Mouse (Mus musculus) forebrain, postnatal 0 days (tissue): ENCODE measurements around the gene Slc39a11. TPM values are rescaled to one million over a fixed set of nuclear protein-coding genes. Genes with fewer than 3 reads are reported as not detected.
"Not testable (repeated sequence)": the region's sequence is repeated elsewhere in the genome, so short reads cannot be mapped to it uniquely, and the experiment has no call there.

Experiments used
- ATAC-seq: fragments of 200-750 bp; cut with Nextera tagmentation; 2 replicates; pipeline ENCODE4 v1.8.0; 2017; ENCODE audit warnings: mild to moderate bottlenecking, moderate library complexity
- DNase-seq: peaks from one replicate; pipeline ENCODE4 v3.0.0-alpha.2; 2015
- H3K27ac ChIP-seq: fragments of 300-500 bp; sonication (generic); 2 replicates; pipeline ENCODE4 v1.5.1; 2014; ENCODE audit warnings: low read depth, mild to moderate bottlenecking, antibody characterized with exemption, low read length, moderate library complexity, mixed read lengths
- H3K27me3 ChIP-seq: fragments of 300-500 bp; sonication (generic); 2 replicates; pipeline ENCODE4 v1.6.1; 2014; ENCODE audit warnings: mild to moderate bottlenecking, low read length, mixed read lengths; ENCODE audit not compliant: insufficient read depth
- H3K36me3 ChIP-seq: fragments of 300-500 bp; sonication (generic); 2 replicates; pipeline ENCODE4 v1.6.1; 2014; ENCODE audit warnings: mild to moderate bottlenecking, moderate library complexity; ENCODE audit not compliant: insufficient read depth
- H3K4me1 ChIP-seq: fragments of 300-500 bp; sonication (generic); 2 replicates; pipeline ENCODE4 v1.6.1; 2014; ENCODE audit warnings: antibody characterized with exemption; ENCODE audit not compliant: insufficient read depth
- H3K4me2 ChIP-seq: fragments of 300-500 bp; sonication (generic); 2 replicates; pipeline ENCODE4 v1.6.1; 2014; ENCODE audit warnings: low read depth, mild to moderate bottlenecking, moderate library complexity
- H3K4me3 ChIP-seq: fragments of 300-500 bp; sonication (generic); 2 replicates; pipeline ENCODE4 v1.5.1; 2014; ENCODE audit warnings: low read depth, low read length, mixed read lengths
- H3K9ac ChIP-seq: fragments of 300-500 bp; sonication (generic); 2 replicates; pipeline ENCODE4 v1.6.1; 2014; ENCODE audit warnings: mild to moderate bottlenecking
- H3K9me3 ChIP-seq: fragments of 300-500 bp; sonication (generic); 2 replicates; pipeline ENCODE4 v1.6.1; 2016; ENCODE audit warnings: low read length
- CTCF ChIP-seq: sonication (generic); IDR thresholded peaks from 2 replicates; pipeline ENCODE4 v1.5.1; 2016; ENCODE audit warnings: antibody characterized with exemption, control low read depth, low read depth
- WGBS: fragments of 180-500 bp; shearing (Covaris S2); extraction: QIAGEN DNeasy Blood & Tissue Kit; methylation state at CpG from one replicate; pipeline ENCODE4 v1.1.7; 2014; 5-methylcytosine and 5-hydroxymethylcytosine counted together
- polyA plus RNA-seq: library from polyadenylated mRNA; unstranded; fragments of >200 nt; fragmentation: Nextera tagmentation; extraction: Ambion mirVana; gene quantifications from 2 replicates; pipeline ENCODE4 v1.2.1, GENCODE M21; 2015
- total RNA-seq: library from RNA; depleted of rRNA; stranded (reverse); fragments of >200 nt; gene quantifications from 2 replicates; pipeline ENCODE4 v1.2.3, GENCODE M21; 2014

Gene Slc39a11
- total and polyA plus RNA-seq, 2 experiments from 2014 or later, result 39.1 to 48.2 TPM

GRCm38 (mm10) chr11:113660940-113661339 is 11.1 kb upstream of the Slc39a11 start:
- Histone ChIP-seq H3K4me2 (no peak overlapping the region), H3K4me3 (no peak overlapping the region), H3K27ac (no peak overlapping the region), H3K9ac (no peak overlapping the region), H3K4me1 (no peaks in the 10 kb centered on the region), H3K27me3 (no peaks in the 10 kb centered on the region), H3K36me3 (peaks cover 67% of the 10 kb centered on the region), H3K9me3 (no peaks in the 10 kb centered on the region)
- TF ChIP-seq CTCF, result no peak
- no peak for ATAC-seq
- DNase-seq, result no peak
- WGBS, result 88% methylated on average over 11 of the region's 11 CpGs

GRCm38 (mm10) chr11:113660213-113660612 is 10.3 kb upstream of the Slc39a11 start:
- not testable (repeated sequence) for H3K4me1 ChIP-seq, DNase-seq, H3K9me3 ChIP-seq, H3K9ac ChIP-seq, H3K27me3 ChIP-seq, H3K4me3 ChIP-seq, H3K4me2 ChIP-seq, H3K27ac ChIP-seq, ATAC-seq
- WGBS, result 95% methylated on average over 3 of the region's 3 CpGs
- TF ChIP-seq CTCF, result peak; percentile 23; the same call in 1 of the 2 replicates
- peaks cover 75% of the 10 kb centered on the region for H3K36me3 ChIP-seq

GRCm38 (mm10) chr11:113658763-113659162 is 8.9 kb upstream of the Slc39a11 start:
- Histone ChIP-seq H3K4me1 (no peaks in the 10 kb centered on the region), H3K4me3 (no peak overlapping the region), H3K36me3 (peaks cover 86% of the 10 kb centered on the region), H3K9me3 (no peaks in the 10 kb centered on the region), H3K9ac (no peak overlapping the region), H3K4me2 (no peak overlapping the region), H3K27me3 (no peaks in the 10 kb centered on the region), H3K27ac (no peak overlapping the region)
- WGBS, result 92% methylated on average over 4 of the region's 4 CpGs
- no peak for ATAC-seq
- no peak for DNase-seq
- no peak for TF ChIP-seq CTCF

- ATAC-seq, result no peak
- Histone ChIP-seq H3K4me3 (no peak overlapping the region), H3K27ac (no peak overlapping the region), H3K27me3 (no peaks in the 10 kb centered on the region), H3K9me3 (no peaks in the 10 kb centered on the region), H3K4me1 (no peaks in the 10 kb centered on the region), H3K4me2 (no peak overlapping the region), H3K36me3 (peaks cover 86% of the 10 kb centered on the region), H3K9ac (no peak overlapping the region)
- DNase-seq, result no peak
- TF ChIP-seq CTCF, result no peak
- 90% methylated on average over 8 of the region's 8 CpGs for WGBS
Observed at GRCm38 (mm10) chr11:113658319-113658718, 8.4 kb upstream of the Slc39a11 start.

GRCm38 (mm10) chr11:113657221-113657620 is 7.3 kb upstream of the Slc39a11 start:
- Histone ChIP-seq H3K27ac (no peak overlapping the region), H3K36me3 (peaks cover 89% of the 10 kb centered on the region)
- WGBS, result 74% methylated on average over 4 of the region's 4 CpGs

GRCm38 (mm10) chr11:113656511-113656932 is 6.6 kb upstream of the Slc39a11 start:
- no peak for TF ChIP-seq CTCF
- no peak overlapping the region for H3K27ac ChIP-seq
- H3K36me3 ChIP-seq, result peaks cover 89% of the 10 kb centered on the region
- H3K9me3 ChIP-seq, result no peaks in the 10 kb centered on the region
- no peak overlapping the region for H3K9ac ChIP-seq
- WGBS, result 78% methylated on average over 8 of the region's 8 CpGs
- H3K4me3 ChIP-seq, result no peak overlapping the region
- no peak overlapping the region for H3K4me2 ChIP-seq
- peak; percentile 17; the same call in 1 of the 2 replicates for ATAC-seq
- no peak for DNase-seq
- H3K27me3 ChIP-seq, result no peaks in the 10 kb centered on the region
- H3K4me1 ChIP-seq, result no peaks in the 10 kb centered on the region

More at GRCm38 (mm10) chr11:113657221-113657620, 7.3 kb upstream of the Slc39a11 start:
- H3K9ac ChIP-seq, result no peak overlapping the region
- ATAC-seq (no peak), DNase-seq (no peak)
- no peaks in the 10 kb centered on the region for H3K9me3 ChIP-seq
- H3K27me3 ChIP-seq, result no peaks in the 10 kb centered on the region
- H3K4me3 ChIP-seq, result no peak overlapping the region
- no peaks in the 10 kb centered on the region for H3K4me1 ChIP-seq
- TF ChIP-seq CTCF, result no peak
- H3K4me2 ChIP-seq, result no peak overlapping the region

- peak; percentile 64 for DNase-seq
- Histone ChIP-seq H3K4me3 (no peak overlapping the region), H3K27me3 (no peaks in the 10 kb centered on the region), H3K27ac (no peak overlapping the region), H3K4me2 (no peak overlapping the region), H3K4me1 (peaks cover 5% of the 10 kb centered on the region; the same call in 1 of the 2 replicates), H3K9me3 (no peaks in the 10 kb centered on the region), H3K36me3 (peaks cover 77% of the 10 kb centered on the region), H3K9ac (no peak overlapping the region)
- no peak for ATAC-seq
- no peak for TF ChIP-seq CTCF
- 64% methylated on average over 18 of the region's 18 CpGs for WGBS
Observed at GRCm38 (mm10) chr11:113654561-113655270, 4.8 kb upstream of the Slc39a11 start.
